Mouse (Mus musculus) liver, embryonic 11.5 days (tissue): Measurements from ENCODE around the gene Inpp5a. TPM values are rescaled to one million over a fixed set of nuclear protein-coding genes. Genes with fewer than 3 reads are reported as not detected.

Experiments
- ATAC-seq: fragments of 200-750 bp; cut with Nextera tagmentation; replicated peaks from 2 replicates; pipeline ENCODE4 v1.8.0; 2017; ENCODE audit warnings: moderate number of reproducible peaks, mild to moderate bottlenecking, moderate TSS enrichment, moderate library complexity; ENCODE audit not compliant: low FRiP score
- DNase-seq: peaks from one replicate; pipeline ENCODE4 v3.0.0-alpha.2; 2017; ENCODE audit warnings: low spot score
- H3K27ac ChIP-seq: fragments of 300-500 bp; sonication (generic); 2 replicates; pipeline ENCODE4 v1.5.1; 2014; ENCODE audit warnings: mild to moderate bottlenecking, low read depth, low read length, control low read depth
- H3K27me3 ChIP-seq: fragments of 300-500 bp; sonication (generic); replicated peaks from 2 replicates; pipeline ENCODE4 v1.6.1; 2014; ENCODE audit warnings: low read length, mixed read lengths; ENCODE audit not compliant: control insufficient read depth, insufficient read depth
- H3K36me3 ChIP-seq: fragments of 300-500 bp; sonication (generic); 2 replicates; pipeline ENCODE4 v1.6.1; 2014; ENCODE audit warnings: mild to moderate bottlenecking, low read length, moderate library complexity, mixed read lengths; ENCODE audit not compliant: control insufficient read depth, insufficient read depth
- H3K4me1 ChIP-seq: fragments of 300-500 bp; sonication (generic); replicated peaks from 2 replicates; pipeline ENCODE4 v1.6.1; 2014; ENCODE audit warnings: low read length, mixed read lengths; ENCODE audit not compliant: control insufficient read depth, insufficient read depth
- H3K4me2 ChIP-seq: fragments of 300-500 bp; sonication (generic); 2 replicates; pipeline ENCODE4 v1.6.1; 2014; ENCODE audit warnings: mild to moderate bottlenecking, control low read depth, moderate library complexity
- H3K4me3 ChIP-seq: fragments of 300-500 bp; sonication (generic); 2 replicates; pipeline ENCODE4 v1.5.1; 2014; ENCODE audit warnings: low read depth, low read length, control low read depth
- H3K9ac ChIP-seq: fragments of 300-500 bp; sonication (generic); 2 replicates; pipeline ENCODE4 v1.6.1; 2014; ENCODE audit warnings: low read depth, low read length, control low read depth
- H3K9me3 ChIP-seq: fragments of 300-500 bp; sonication (generic); 2 replicates; pipeline ENCODE4 v1.6.1; 2016; ENCODE audit warnings: low read length, inconsistent platforms, mixed read lengths; ENCODE audit not compliant: control insufficient read depth
- WGBS: fragments of 180-500 bp; shearing (Covaris S2); extraction: QIAGEN DNeasy Blood & Tissue Kit; methylation state at CpG from one replicate; pipeline ENCODE4 v1.1.7; 2014; 5-methylcytosine and 5-hydroxymethylcytosine counted together
- polyA plus RNA-seq: library from polyadenylated mRNA; unstranded; fragments of >200 nt; fragmentation: Nextera tagmentation; extraction: Ambion mirVana; gene quantifications from 2 replicates; pipeline ENCODE4 v1.2.1, GENCODE M21; 2014

The Inpp5a gene
- polyA plus RNA-seq, 1 experiment from 2014 or later: 11.8 TPM

GRCm38 (mm10) chr7:139477748-139478147 is 88.8 kb downstream of the Inpp5a start:
- ATAC-seq: no peak

GRCm38 (mm10) chr7:139479077-139479476 is 90.2 kb downstream of the Inpp5a start:
- 60% methylated on average over 1 of the region's 1 CpGs for WGBS
- Histone ChIP-seq H3K27me3 (no peaks in the 10 kb centered on the region), H3K4me2 (no peak overlapping the region), H3K9ac (no peak overlapping the region), H3K27ac (no peak overlapping the region), H3K9me3 (no peaks in the 10 kb centered on the region), H3K4me1 (no peaks in the 10 kb centered on the region), H3K4me3 (no peak overlapping the region), H3K36me3 (no peaks in the 10 kb centered on the region)
- DNase-seq (no peak), ATAC-seq (no peak)

More at GRCm38 (mm10) chr7:139477748-139478147, 88.8 kb downstream of the Inpp5a start:
- DNase-seq: no peak
- no peaks in the 10 kb centered on the region; the same call in 1 of the 2 replicates for H3K4me1 ChIP-seq
- 81% methylated on average over 3 of the region's 3 CpGs for WGBS
- H3K4me2 ChIP-seq: no peak overlapping the region
- H3K27me3 ChIP-seq: no peaks in the 10 kb centered on the region
- H3K9me3 ChIP-seq: no peaks in the 10 kb centered on the region
- H3K4me3 ChIP-seq: no peak overlapping the region
- H3K9ac ChIP-seq: no peak overlapping the region
- no peak overlapping the region for H3K27ac ChIP-seq
- no peaks in the 10 kb centered on the region for H3K36me3 ChIP-seq

- Histone ChIP-seq H3K27me3 (no peaks in the 10 kb centered on the region), H3K4me2 (no peak overlapping the region), H3K4me1 (no peaks in the 10 kb centered on the region), H3K4me3 (no peak overlapping the region), H3K9ac (no peak overlapping the region), H3K9me3 (no peaks in the 10 kb centered on the region), H3K36me3 (no peaks in the 10 kb centered on the region), H3K27ac (no peak overlapping the region)
- DNase-seq (no peak), ATAC-seq (no peak)
- WGBS: 83% methylated on average over 6 of the region's 6 CpGs
Measured at GRCm38 (mm10) chr7:139479626-139480025, 90.7 kb downstream of the Inpp5a start.

DNA sequence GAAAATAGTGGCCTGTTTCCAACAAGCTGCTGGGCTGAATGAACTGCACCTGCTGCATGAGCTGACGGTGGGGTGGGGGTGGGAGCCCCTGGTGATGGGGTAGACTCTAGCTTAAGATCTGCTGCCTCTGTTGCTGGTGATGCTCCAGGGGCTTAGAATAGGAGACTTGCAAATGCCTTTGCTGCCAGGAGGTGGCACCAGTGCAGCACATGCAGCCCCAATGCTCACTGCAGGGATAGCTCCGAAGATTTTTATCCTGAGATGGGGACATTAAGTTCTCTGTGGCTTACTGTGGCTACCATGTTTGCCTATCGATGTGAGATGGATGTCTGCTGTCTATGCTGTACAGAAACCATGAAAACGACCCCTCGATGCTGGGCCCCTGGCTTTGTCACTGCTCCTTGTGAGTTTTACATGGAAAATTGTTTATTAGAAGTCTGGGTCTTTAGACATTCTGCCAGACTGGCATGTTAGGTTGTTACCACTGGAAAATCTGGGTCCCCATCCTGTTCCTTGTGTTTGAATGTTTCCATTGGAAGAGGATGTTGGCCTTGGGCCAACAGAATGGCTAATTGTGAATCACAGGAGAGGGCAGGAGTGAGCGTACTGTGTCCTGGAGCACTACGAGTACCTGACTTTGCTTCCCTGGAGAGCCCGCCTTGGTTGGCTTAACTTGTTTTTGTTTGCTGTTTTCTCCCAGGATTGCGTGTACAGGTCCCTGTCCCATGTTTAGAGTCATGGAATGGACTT is 95.5 kb downstream of the Inpp5a start:
- DNase-seq (no peak), ATAC-seq (no peak)
- no peak overlapping the region for H3K4me2 ChIP-seq
- H3K36me3 ChIP-seq: no peaks in the 10 kb centered on the region
- H3K4me1 ChIP-seq: no peaks in the 10 kb centered on the region
- H3K9ac ChIP-seq: no peak overlapping the region
- H3K4me3 ChIP-seq: no peak overlapping the region
- H3K27me3 ChIP-seq: no peaks in the 10 kb centered on the region
- no peaks in the 10 kb centered on the region for H3K9me3 ChIP-seq
- 71% methylated on average over 9 of the region's 9 CpGs for WGBS
- H3K27ac ChIP-seq: no peak overlapping the region

DNA sequence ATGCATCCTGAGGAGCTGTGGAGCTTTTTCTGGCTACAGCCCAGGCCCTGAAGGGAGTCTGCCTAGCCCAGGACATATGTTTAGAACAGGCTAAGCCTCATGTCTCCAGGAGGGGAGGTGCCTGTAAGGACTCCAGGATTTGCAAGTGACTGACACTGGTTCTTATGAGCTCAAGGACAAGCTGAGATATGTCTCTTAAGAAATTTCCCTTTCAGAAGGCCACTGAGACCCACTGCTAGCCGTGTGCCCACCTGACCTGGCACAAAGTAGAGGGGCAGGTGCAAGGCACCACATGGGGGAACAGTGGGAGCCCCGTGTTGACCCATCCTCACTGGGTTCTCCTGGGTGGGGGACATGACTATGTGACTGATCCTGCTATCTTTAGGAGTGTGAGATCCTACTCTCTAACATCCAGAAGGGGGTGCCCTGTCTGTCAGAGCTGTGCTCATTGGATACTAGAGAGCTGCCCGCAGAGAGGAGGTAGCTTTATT is 100.9 kb downstream of the Inpp5a start:
- Histone ChIP-seq H3K9ac (no peak overlapping the region), H3K36me3 (no peaks in the 10 kb centered on the region), H3K4me3 (no peak overlapping the region), H3K27ac (no peak overlapping the region), H3K4me1 (no peaks in the 10 kb centered on the region), H3K9me3 (no peaks in the 10 kb centered on the region), H3K4me2 (no peak overlapping the region), H3K27me3 (no peaks in the 10 kb centered on the region)
- WGBS: 70% methylated on average over 3 of the region's 3 CpGs
- DNase-seq: no peak
- ATAC-seq: no peak

- Histone ChIP-seq H3K4me3 (no peak overlapping the region), H3K9ac (no peak overlapping the region), H3K4me1 (no peaks in the 10 kb centered on the region), H3K27me3 (no peaks in the 10 kb centered on the region), H3K9me3 (no peaks in the 10 kb centered on the region), H3K36me3 (no peaks in the 10 kb centered on the region), H3K27ac (no peak overlapping the region), H3K4me2 (no peak overlapping the region)
- no peak for ATAC-seq
- whole genome bisulfite sequencing: 76% methylated on average over 4 of the region's 4 CpGs
- no peak for DNase-seq
Measured at GRCm38 (mm10) chr7:139492351-139492750, 103.4 kb downstream of the Inpp5a start.

GRCm38 (mm10) chr7:139492946-139493345 is 104.0 kb downstream of the Inpp5a start:
- DNase-seq (no peak), ATAC-seq (no peak)
- H3K4me3 ChIP-seq: no peak overlapping the region
- H3K27ac ChIP-seq: no peak overlapping the region
- H3K36me3 ChIP-seq: no peaks in the 10 kb centered on the region
- no peaks in the 10 kb centered on the region for H3K4me1 ChIP-seq
- H3K27me3 ChIP-seq: no peaks in the 10 kb centered on the region
- H3K9me3 ChIP-seq: no peaks in the 10 kb centered on the region
- 46% methylated on average over 2 of the region's 2 CpGs for WGBS
- H3K9ac ChIP-seq: no peak overlapping the region
- H3K4me2 ChIP-seq: no peak overlapping the region

GRCm38 (mm10) chr7:139495791-139496190 is 106.9 kb downstream of the Inpp5a start:
- ATAC-seq: no peak

DNA sequence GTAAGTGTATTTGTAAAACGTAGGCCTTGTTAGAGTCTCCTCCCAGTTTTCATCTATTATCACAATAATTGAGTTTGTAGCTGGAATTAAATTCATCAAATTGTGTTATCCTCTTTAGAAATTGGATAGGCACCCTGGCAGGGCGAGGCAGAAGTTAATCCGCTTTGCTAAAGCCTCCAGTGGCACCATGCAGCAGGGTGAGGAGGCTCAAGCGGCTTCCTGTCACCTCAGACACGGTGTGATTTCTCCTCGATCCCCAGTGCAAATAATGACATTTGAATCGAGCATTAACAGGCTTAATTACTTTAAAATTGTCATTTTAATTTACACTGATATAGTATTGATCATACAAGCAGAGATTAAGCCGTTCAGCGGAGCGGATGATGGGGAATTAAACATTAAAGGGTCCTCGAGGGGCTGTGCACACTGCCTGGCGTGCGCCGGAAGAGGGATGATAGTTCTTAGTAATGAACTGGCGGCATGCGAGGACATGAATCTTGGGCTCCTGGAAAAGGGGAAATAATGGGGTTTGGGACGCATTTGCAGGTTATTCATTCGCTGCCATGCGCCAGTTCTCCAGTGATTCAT is 109.2 kb downstream of the Inpp5a start:
- Histone ChIP-seq H3K4me3 (no peak overlapping the region), H3K27ac (no peak overlapping the region), H3K36me3 (no peaks in the 10 kb centered on the region), H3K4me1 (no peaks in the 10 kb centered on the region), H3K4me2 (no peak overlapping the region), H3K9ac (no peak overlapping the region), H3K9me3 (no peaks in the 10 kb centered on the region), H3K27me3 (no peaks in the 10 kb centered on the region)
- no peak for ATAC-seq
- no peak for DNase-seq
- 82% methylated on average over 19 of the region's 19 CpGs for WGBS

More at GRCm38 (mm10) chr7:139495791-139496190, 106.9 kb downstream of the Inpp5a start:
- WGBS: 78% methylated on average over 6 of the region's 6 CpGs
- Histone ChIP-seq H3K36me3 (no peaks in the 10 kb centered on the region), H3K4me3 (no peak overlapping the region), H3K27ac (no peak overlapping the region), H3K9me3 (no peaks in the 10 kb centered on the region), H3K27me3 (no peaks in the 10 kb centered on the region), H3K4me2 (no peak overlapping the region), H3K4me1 (no peaks in the 10 kb centered on the region), H3K9ac (no peak overlapping the region)
- no peak for DNase-seq
